Mouse (Mus musculus) fat pad, adult 2 months (tissue): ENCODE measurements around the gene Bscl2.
"Not testable (repeated sequence)": the region's sequence is repeated elsewhere in the genome, so short reads cannot be mapped to it uniquely, and the experiment has no call there.

Experiments
- DNase-seq: peaks from one replicate; pipeline ENCODE4 v3.0.0-alpha.2; 2011; ENCODE audit warnings: low read depth, low spot score; ENCODE audit errors: extremely low read depth

Gene Bscl2

GRCm38 (mm10) chr19:8871267-8872186, 34.3 kb downstream of the Bscl2 start, which contains the start of gene Ubxn1:
Gene Ubxn1 (plus strand): TSS chr19:8871496.
- peak; percentile 86 for DNase-seq

- DNase-seq: no peak
Observed at GRCm38 (mm10) chr19:8872266-8872840, 35.1 kb downstream of the Bscl2 start.

- no peak for DNase-seq
Observed at GRCm38 (mm10) chr19:8875031-8875430, 37.8 kb downstream of the Bscl2 start.

- no peak for DNase-seq
Observed at GRCm38 (mm10) chr19:8880311-8881033, 43.2 kb downstream of the Bscl2 start, which contains the start of gene Uqcc3. Gene Uqcc3 (minus strand): TSS chr19:8880923.

GRCm38 (mm10) chr19:8881034-8881392, 43.7 kb downstream of the Bscl2 start:
- no peak for DNase-seq

- no peak for DNase-seq
Observed at GRCm38 (mm10) chr19:8883616-8884015, 46.3 kb downstream of the Bscl2 start, which contains the start of the genes Lbhd1 and Gm49403. Gene Lbhd1 (plus strand): TSS chr19:8883732. Gene Gm49403 (plus strand): TSS chr19:8883930.

- no peak for DNase-seq
Observed at GRCm38 (mm10) chr19:8886916-8887584, 49.8 kb downstream of the Bscl2 start.

GRCm38 (mm10) chr19:8887585-8888463, 50.6 kb downstream of the Bscl2 start:
- DNase-seq: no peak

GRCm38 (mm10) chr19:8888511-8889385, 51.5 kb downstream of the Bscl2 start, which contains the start of the genes 1810009A15Rik and Gm49416:
Gene 1810009A15Rik (plus strand): TSS chr19:8888853.
Gene Gm49416 (plus strand): TSS chr19:8888926.
- DNase-seq: no peak

- no peak for DNase-seq
Observed at GRCm38 (mm10) chr19:8892829-8893766, 55.8 kb downstream of the Bscl2 start, which contains the start of gene Ints5. Gene Ints5 (plus strand): TSS chr19:8893005.

- DNase-seq: no peak
Observed at GRCm38 (mm10) chr19:8895397-8895960, 58.2 kb downstream of the Bscl2 start.

- not testable (repeated sequence) for DNase-seq
Observed at GRCm38 (mm10) chr19:8896231-8896630, 59.0 kb downstream of the Bscl2 start.

GRCm38 (mm10) chr19:8897211-8897864, 60.1 kb downstream of the Bscl2 start:
- not testable (repeated sequence) for DNase-seq

- no peak for DNase-seq
Observed at GRCm38 (mm10) chr19:8897865-8898495, 60.7 kb downstream of the Bscl2 start, which contains the start of gene Ganab. Gene Ganab (plus strand): TSS chr19:8898071.
